Mouse (Mus musculus) G1E (cell line): ENCODE data around the gene Arhgap27.

Experiments used
- CTCF ChIP-seq: IDR thresholded peaks from 2 replicates; pipeline ENCODE4 v1.5.1; 2012; ENCODE audit warnings: low read depth, low read length, inconsistent platforms, mixed read lengths
- POLR2AphosphoS5 ChIP-seq: IDR thresholded peaks from 2 replicates; pipeline ENCODE4 v1.6.1; 2012; ENCODE audit warnings: low read depth, low read length, inconsistent platforms; ENCODE audit not compliant: insufficient replicate concordance

GRCm38 (mm10) chr11:103288291-103288963 is 75.1 kb downstream of the Arhgap27 start:
- no peak for TF ChIP-seq CTCF
- no peak for TF ChIP-seq POLR2AphosphoS5
